ENCODE assay signal across 17 mouse cellular contexts in genomic region chr3:66537106-66537893, GRCm38 (mm10).
DNase-seq lines count a peak whose midpoint lies in the region; ATAC-seq lines count a peak whose summit lies in the region.
"Had no signal": no experiment of that assay in that cellular context is flagged by ENCODE, and none has a peak within 500 bp of the region (broad histone marks: within the 10 kb centered on the region; RNA-seq: fewer than 3 reads in every experiment).

No protein-coding gene starts in this region.

- H3K9ac ChIP-seq in forebrain, embryonic 14.5 days (ENCODE audit: low read length), result no peak overlapping the region
- H3K9ac ChIP-seq in hindbrain, embryonic 16.5 days (ENCODE audit: low read depth, low read length), result no peak overlapping the region
- no peak overlapping the region for H3K9ac ChIP-seq in midbrain, embryonic 14.5 days (replicated peaks; ENCODE audit: low read length)
- H3K9ac ChIP-seq: liver, embryonic 13.5 days had no signal

- H3K4me1 ChIP-seq in forebrain, embryonic 14.5 days (ENCODE audit: control insufficient read depth, insufficient read depth, low read length), result peaks cover 10% of the 10 kb centered on the region
- H3K4me1 ChIP-seq in hindbrain, embryonic 16.5 days (ENCODE audit: control insufficient read depth, insufficient read depth, low read depth, low read length), result peaks cover 8% of the 10 kb centered on the region
- peaks cover 27% of the 10 kb centered on the region for H3K4me1 ChIP-seq in midbrain, embryonic 14.5 days (ENCODE audit: control insufficient read depth, insufficient read depth, low read length)
- H3K4me1 ChIP-seq: heart, embryonic 10.5 days; liver, embryonic 13.5 days had no signal

- no peaks in the 10 kb centered on the region for H3K36me3 ChIP-seq in forebrain, embryonic 14.5 days (ENCODE audit: control insufficient read depth, insufficient read depth, low read length)
- H3K36me3 ChIP-seq in hindbrain, embryonic 16.5 days (ENCODE audit: control insufficient read depth, insufficient read depth, low read length), result no peaks in the 10 kb centered on the region
- no peaks in the 10 kb centered on the region for H3K36me3 ChIP-seq in midbrain, embryonic 14.5 days (ENCODE audit: control insufficient read depth, insufficient read depth, low read length)
- H3K36me3 ChIP-seq: G1E; heart, embryonic 10.5 days; liver, embryonic 13.5 days had no signal

- H3K4me3 ChIP-seq in forebrain, embryonic 14.5 days (ENCODE audit: low read depth, low read length), result no peak overlapping the region
- H3K4me3 ChIP-seq in hindbrain, embryonic 16.5 days (ENCODE audit: low read length), result no peak overlapping the region
- no peak overlapping the region for H3K4me3 ChIP-seq in midbrain, embryonic 14.5 days (replicated peaks; ENCODE audit: low read depth, low read length)
- H3K4me3 ChIP-seq: heart, embryonic 10.5 days; liver, embryonic 13.5 days had no signal

- no peak overlapping the region for H3K4me2 ChIP-seq in forebrain, embryonic 14.5 days (ENCODE audit: low read length)
- H3K4me2 ChIP-seq in hindbrain, embryonic 16.5 days (ENCODE audit: low read length), result no peak overlapping the region
- peak overlapping the region; percentile 8; the same call in 1 of the 2 replicates for H3K4me2 ChIP-seq in midbrain, embryonic 14.5 days (ENCODE audit: low read length)
- H3K4me2 ChIP-seq: liver, embryonic 13.5 days had no signal

- H3K27me3 ChIP-seq in forebrain, embryonic 14.5 days (replicated peaks; ENCODE audit: control insufficient read depth, insufficient read depth, low read length), result no peaks in the 10 kb centered on the region
- H3K27me3 ChIP-seq in hindbrain, embryonic 16.5 days (replicated peaks; ENCODE audit: control insufficient read depth, insufficient read depth, low read length), result no peaks in the 10 kb centered on the region
- no peaks in the 10 kb centered on the region for H3K27me3 ChIP-seq in midbrain, embryonic 14.5 days (ENCODE audit: control insufficient read depth, insufficient read depth, low read length)
- H3K27me3 ChIP-seq: liver, embryonic 13.5 days had no signal

- 0 out of 2 replicates have a peak, but pooled peaks cover 2% of the 10 kb centered on the region for H3K9me3 ChIP-seq in forebrain, embryonic 14.5 days (replicated peaks; ENCODE audit: control insufficient read depth, low read length)
- H3K9me3 ChIP-seq in hindbrain, embryonic 16.5 days (ENCODE audit: control insufficient read depth, low read length), result peaks cover 5% of the 10 kb centered on the region
- H3K9me3 ChIP-seq in midbrain, embryonic 14.5 days (ENCODE audit: control insufficient read depth, low read length), result peaks cover 4% of the 10 kb centered on the region; the same call in 1 of the 2 replicates
- H3K9me3 ChIP-seq: G1E; heart, embryonic 10.5 days; liver, embryonic 13.5 days had no signal

- DNase-seq in brain, adult 2 months (ENCODE audit: low read depth, low spot score), result peak; percentile 4
- DNase-seq in forebrain, embryonic 14.5 days (ENCODE audit: low spot score), result peak; percentile 78
- peak; percentile 78 for DNase-seq in midbrain, embryonic 14.5 days
- no peak for DNase-seq in cerebellum, adult 11-12 months
- DNase-seq in T-cell, adult 2 months (ENCODE audit: low spot score), result no peak
- no peak for DNase-seq in ovary, postnatal 14 days (ENCODE audit: low spot score)
- DNase-seq in c-Kit-positive CD71-positive TER-119-positive erythroid progenitor cells, embryonic 14.5 days (ENCODE audit: low spot score), result no peak
- DNase-seq: adrenal gland, postnatal 25 days; gastrocnemius, postnatal 25 days; heart, postnatal 36 days; kidney, adult 2 months; liver, embryonic 13.5 days; thymus, postnatal 25 days had no signal

- peak; percentile 86 for ATAC-seq in forebrain, embryonic 14.5 days
- ATAC-seq in hindbrain, embryonic 16.5 days, result peak; percentile 94
- ATAC-seq in midbrain, embryonic 14.5 days (ENCODE audit: low FRiP score, low TSS enrichment), result peak; percentile 89
- ATAC-seq: lung, postnatal 0 days had no signal

- H3K27ac ChIP-seq in forebrain, embryonic 14.5 days (ENCODE audit: low read depth, low read length), result no peak overlapping the region
- H3K27ac ChIP-seq in hindbrain, embryonic 16.5 days (ENCODE audit: low read depth, low read length), result no peak overlapping the region
- H3K27ac ChIP-seq in midbrain, embryonic 14.5 days (replicated peaks; ENCODE audit: low read depth, low read length), result peak overlapping the region; percentile 76
- H3K27ac ChIP-seq: heart, embryonic 10.5 days; liver, embryonic 13.5 days had no signal

- WGBS in forebrain, embryonic 14.5 days, result 14% methylated on average over 3 of the region's 3 CpGs
- WGBS in hindbrain, embryonic 16.5 days, result 18% methylated on average over 3 of the region's 3 CpGs
- WGBS in midbrain, embryonic 14.5 days, result 7% methylated on average over 3 of the region's 3 CpGs

Comparison
In these comparisons a context has a peak if more than half of its experiments do, and no peak if none do; other contexts are left out.
1. DNase-seq: peak in brain, adult 2 months (single experiment), forebrain, embryonic 14.5 days (single experiment) and midbrain, embryonic 14.5 days (single experiment); none in cerebellum, adult 11-12 months (single experiment), T-cell, adult 2 months (single experiment), ovary, postnatal 14 days (single experiment) and c-Kit-positive CD71-positive TER-119-positive erythroid progenitor cells, embryonic 14.5 days (single experiment).
2. Peak in every context shown above with its lines, with median percentiles within 50 percentile points of each other: ATAC-seq.